Mouse (Mus musculus) lung, embryonic 14.5 days (tissue): ENCODE measurements around the gene Senp3. TPM values are rescaled to one million over a fixed set of nuclear protein-coding genes. Genes with fewer than 3 reads are reported as not detected.

ENCODE experiments used
- ATAC-seq: fragments of 200-750 bp; cut with Nextera tagmentation; 2 replicates; pipeline ENCODE4 v1.8.0; 2017; ENCODE audit warnings: mild to moderate bottlenecking, moderate TSS enrichment, moderate library complexity; ENCODE audit not compliant: insufficient read depth
- DNase-seq: peaks from one replicate; pipeline ENCODE4 v3.0.0-alpha.2; 2015
- H3K27ac ChIP-seq: fragments of 300-500 bp; sonication (generic); 2 replicates; pipeline ENCODE4 v1.5.1; 2014; ENCODE audit warnings: low read depth, mild to moderate bottlenecking, moderate library complexity
- H3K27me3 ChIP-seq: fragments of 300-500 bp; sonication (generic); 2 replicates; pipeline ENCODE4 v1.6.1; 2014; ENCODE audit warnings: low read length, control low read depth; ENCODE audit not compliant: insufficient read depth
- H3K36me3 ChIP-seq: fragments of 300-500 bp; sonication (generic); 2 replicates; pipeline ENCODE4 v1.6.1; 2014; ENCODE audit warnings: control low read depth; ENCODE audit not compliant: insufficient read depth
- H3K4me1 ChIP-seq: fragments of 300-500 bp; sonication (generic); 2 replicates; pipeline ENCODE4 v1.6.1; 2014; ENCODE audit warnings: antibody characterized with exemption, control low read depth; ENCODE audit not compliant: insufficient read depth
- H3K4me2 ChIP-seq: fragments of 300-500 bp; sonication (generic); 2 replicates; pipeline ENCODE4 v1.6.1; 2014; ENCODE audit warnings: mild to moderate bottlenecking
- H3K4me3 ChIP-seq: fragments of 300-500 bp; sonication (generic); 2 replicates; pipeline ENCODE4 v1.5.1; 2014; ENCODE audit warnings: low read depth, low read length
- H3K9ac ChIP-seq: fragments of 300-500 bp; sonication (generic); 2 replicates; pipeline ENCODE4 v1.6.1; 2014
- H3K9me3 ChIP-seq: fragments of 300-500 bp; sonication (generic); 2 replicates; pipeline ENCODE4 v1.6.1; 2016; ENCODE audit warnings: low read depth, low read length, control low read depth
- CTCF ChIP-seq: IDR thresholded peaks from 2 replicates; pipeline ENCODE4 v1.5.1; 2016; ENCODE audit warnings: antibody characterized with exemption, low read depth
- WGBS: fragments of 180-500 bp; shearing (Covaris S2); extraction: QIAGEN DNeasy Blood & Tissue Kit; methylation state at CpG from one replicate; pipeline ENCODE4 v1.1.7; 2014; 5-methylcytosine and 5-hydroxymethylcytosine counted together
- polyA plus RNA-seq: library from polyadenylated mRNA; unstranded; fragments of >200 nt; fragmentation: Nextera tagmentation; extraction: Ambion mirVana; gene quantifications from 2 replicates; pipeline ENCODE4 v1.2.1, GENCODE M21; 2014

Gene Senp3
- polyA plus RNA-seq, 1 experiment from 2014 or later: 95.0 TPM

DNA sequence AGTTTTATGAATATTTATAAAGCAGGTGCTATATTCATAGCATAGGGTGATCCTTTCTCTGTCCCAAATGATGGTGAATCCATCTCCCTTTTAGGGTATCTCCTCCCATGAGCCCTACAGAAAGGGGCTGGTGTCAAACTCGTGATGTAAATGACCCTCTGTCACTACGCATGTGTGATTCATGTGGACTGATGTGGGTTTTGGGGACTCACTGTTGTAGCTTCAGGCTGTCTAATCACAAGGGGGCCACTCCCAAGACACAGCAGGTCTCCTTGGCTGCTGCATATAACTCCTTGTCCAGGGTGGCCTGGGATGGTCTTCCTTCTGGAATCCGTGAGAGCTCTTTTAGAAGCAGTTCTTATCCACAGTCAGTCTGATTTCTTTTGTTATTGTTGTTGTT lies 28.6 kb upstream of the Senp3 start:
- H3K4me3 ChIP-seq: no peak overlapping the region
- 71% methylated on average over 3 of the region's 3 CpGs for WGBS

DNA sequence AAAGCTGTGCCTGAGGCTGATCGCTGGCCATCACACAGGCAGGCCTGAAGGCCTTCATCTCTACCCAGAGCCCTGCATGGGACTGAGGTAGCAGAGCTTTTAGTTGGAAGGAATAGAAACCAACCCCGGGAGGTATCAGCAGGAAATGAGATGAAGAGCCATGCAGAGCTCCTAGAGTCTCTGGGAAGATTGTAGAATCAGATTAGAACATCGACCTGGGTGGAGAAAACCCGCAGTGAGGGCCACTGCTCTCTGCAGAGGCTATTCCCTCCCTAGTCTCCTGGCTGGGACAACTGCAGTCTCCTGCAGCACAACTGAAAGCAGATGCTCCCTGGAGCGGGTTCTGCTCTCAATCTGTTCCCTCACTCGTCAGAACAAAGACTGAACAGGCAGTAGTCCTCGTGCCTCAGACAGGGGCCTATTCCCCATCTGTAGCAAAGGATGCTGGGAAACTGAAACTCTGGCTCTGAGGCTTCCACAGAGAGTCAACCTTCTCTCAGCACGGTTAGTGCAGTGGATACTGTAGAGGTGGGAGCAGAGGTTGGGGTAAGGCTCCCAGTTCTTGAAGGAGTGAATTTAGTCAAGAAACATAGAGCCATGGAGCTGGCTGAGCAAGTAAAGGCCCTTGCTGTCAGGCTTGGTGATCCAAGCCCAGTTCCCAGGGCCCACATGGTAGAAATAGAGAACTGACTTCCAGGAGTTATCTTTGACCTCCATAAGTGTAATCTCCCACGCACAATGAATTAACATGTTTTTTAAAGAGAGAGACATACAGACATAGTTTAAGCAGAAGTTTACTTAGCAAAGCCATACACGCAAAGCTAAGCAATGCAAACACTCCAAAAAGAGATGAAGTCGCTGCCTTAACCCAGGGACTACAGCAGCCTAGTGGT lies 27.9 kb upstream of the Senp3 start:
- no peaks in the 10 kb centered on the region for H3K27me3 ChIP-seq
- H3K4me3 ChIP-seq: no peak overlapping the region
- no peaks in the 10 kb centered on the region for H3K4me1 ChIP-seq
- ATAC-seq (no peak), DNase-seq (no peak)
- TF ChIP-seq CTCF: no peak
- no peak overlapping the region for H3K27ac ChIP-seq
- 42% methylated on average over 11 of the region's 11 CpGs for WGBS
- H3K4me2 ChIP-seq: no peak overlapping the region
- H3K36me3 ChIP-seq: no peaks in the 10 kb centered on the region
- no peaks in the 10 kb centered on the region for H3K9me3 ChIP-seq
- no peak overlapping the region; the same call in 1 of the 2 replicates for H3K9ac ChIP-seq

More for the DNA sequence above, 28.6 kb upstream of the Senp3 start:
- Histone ChIP-seq H3K36me3 (no peaks in the 10 kb centered on the region), H3K27ac (no peak overlapping the region), H3K27me3 (no peaks in the 10 kb centered on the region), H3K9ac (no peak overlapping the region), H3K9me3 (no peaks in the 10 kb centered on the region), H3K4me1 (no peaks in the 10 kb centered on the region), H3K4me2 (no peak overlapping the region)
- DNase-seq (no peak), ATAC-seq (no peak)
- TF ChIP-seq CTCF: no peak

DNA sequence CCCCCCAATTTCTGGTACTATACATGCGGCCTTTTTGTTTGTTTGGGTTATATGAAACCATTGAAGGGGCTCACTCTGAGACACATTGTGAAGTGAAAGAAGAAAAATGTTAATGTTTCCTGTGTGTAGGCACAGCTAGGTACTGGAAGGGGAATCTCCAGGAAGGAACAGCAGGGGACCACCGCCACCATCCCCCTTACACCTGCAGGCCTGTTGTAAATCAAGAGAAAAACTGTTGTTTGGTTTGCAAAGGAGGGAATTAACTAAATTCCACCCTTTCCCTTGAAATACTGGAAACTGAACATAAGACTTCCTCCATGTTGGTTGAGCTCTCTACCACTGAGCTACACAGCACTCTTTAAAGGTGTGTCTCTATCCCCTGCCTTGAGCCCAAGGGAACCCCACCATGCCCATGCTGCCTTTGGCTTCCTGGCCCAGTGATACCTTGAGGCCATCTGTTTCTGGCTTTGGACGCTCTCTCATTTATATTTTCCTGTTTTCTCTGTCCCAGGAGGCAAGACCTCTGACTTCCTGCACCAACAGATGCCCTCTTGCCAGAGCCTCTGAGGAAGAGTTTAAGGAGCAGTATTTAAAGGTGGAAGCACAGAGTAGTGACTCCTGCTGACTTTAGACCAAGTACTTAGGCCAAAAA lies 26.9 kb upstream of the Senp3 start:
- no peak overlapping the region for H3K4me3 ChIP-seq
- 65% methylated on average over 3 of the region's 3 CpGs for WGBS
- H3K4me1 ChIP-seq: no peaks in the 10 kb centered on the region

DNA sequence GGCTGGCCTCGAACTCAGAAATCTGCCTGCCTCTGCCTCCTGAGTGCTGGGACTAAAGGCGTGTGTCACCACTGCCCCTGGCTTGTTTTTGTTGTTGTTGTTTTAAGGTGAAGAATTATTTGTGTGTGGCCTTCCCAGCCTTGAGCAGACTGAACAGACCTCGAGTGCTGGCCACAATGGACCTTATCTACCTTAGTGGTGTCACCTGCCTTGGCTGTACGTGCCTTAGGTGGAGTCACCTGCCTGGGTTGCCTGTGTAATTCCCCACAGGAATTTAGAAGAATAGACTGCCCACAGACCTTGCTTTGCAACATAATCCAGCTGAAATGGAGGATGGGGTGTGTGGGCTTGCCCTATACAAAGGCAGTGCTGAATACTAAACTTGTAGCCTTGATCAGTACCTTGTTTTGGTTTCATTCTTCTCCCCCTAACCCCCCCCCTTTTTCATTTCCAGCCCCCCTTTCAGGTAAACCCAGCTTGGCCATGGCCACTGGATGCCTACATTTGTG lies 26.0 kb upstream of the Senp3 start:
- Histone ChIP-seq H3K36me3 (no peaks in the 10 kb centered on the region), H3K4me3 (no peak overlapping the region), H3K27ac (no peak overlapping the region), H3K4me2 (no peak overlapping the region), H3K9me3 (no peaks in the 10 kb centered on the region), H3K9ac (no peak overlapping the region), H3K4me1 (no peaks in the 10 kb centered on the region), H3K27me3 (no peaks in the 10 kb centered on the region)
- ATAC-seq (no peak), DNase-seq (no peak)
- TF ChIP-seq CTCF: no peak
- 80% methylated on average over 4 of the region's 4 CpGs for WGBS

More for the DNA sequence above, 26.9 kb upstream of the Senp3 start:
- no peaks in the 10 kb centered on the region for H3K36me3 ChIP-seq
- TF ChIP-seq CTCF: no peak
- no peaks in the 10 kb centered on the region for H3K9me3 ChIP-seq
- DNase-seq (no peak), ATAC-seq (no peak)
- no peaks in the 10 kb centered on the region for H3K27me3 ChIP-seq
- no peak overlapping the region for H3K27ac ChIP-seq
- H3K4me2 ChIP-seq: no peak overlapping the region
- H3K9ac ChIP-seq: no peak overlapping the region

DNA sequence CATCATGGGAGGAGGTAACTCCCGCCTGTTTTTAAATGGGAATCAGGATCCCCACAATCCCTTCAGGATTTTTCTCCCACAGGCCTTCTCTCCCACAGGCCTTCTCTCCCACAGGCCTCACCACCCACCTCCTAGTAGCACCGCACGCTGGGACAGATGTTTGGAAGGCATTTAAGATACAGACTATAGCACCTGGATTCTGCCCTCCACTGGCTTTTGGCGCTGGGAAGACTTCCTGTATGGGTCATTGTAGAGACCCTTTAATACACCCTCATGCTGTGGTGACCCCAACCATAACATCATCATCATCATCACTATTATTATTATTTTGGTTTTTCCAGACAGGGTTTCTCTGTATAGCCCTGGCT lies 25.6 kb upstream of the Senp3 start:
- no peaks in the 10 kb centered on the region for H3K36me3 ChIP-seq
- no peak overlapping the region for H3K27ac ChIP-seq
- H3K4me2 ChIP-seq: no peak overlapping the region
- H3K4me1 ChIP-seq: no peaks in the 10 kb centered on the region
- no peak overlapping the region for H3K9ac ChIP-seq
- ATAC-seq (no peak), DNase-seq (no peak)
- H3K9me3 ChIP-seq: no peaks in the 10 kb centered on the region
- no peaks in the 10 kb centered on the region for H3K27me3 ChIP-seq
- WGBS: 76% methylated on average over 4 of the region's 4 CpGs
- TF ChIP-seq CTCF: no peak
- no peak overlapping the region for H3K4me3 ChIP-seq

DNA sequence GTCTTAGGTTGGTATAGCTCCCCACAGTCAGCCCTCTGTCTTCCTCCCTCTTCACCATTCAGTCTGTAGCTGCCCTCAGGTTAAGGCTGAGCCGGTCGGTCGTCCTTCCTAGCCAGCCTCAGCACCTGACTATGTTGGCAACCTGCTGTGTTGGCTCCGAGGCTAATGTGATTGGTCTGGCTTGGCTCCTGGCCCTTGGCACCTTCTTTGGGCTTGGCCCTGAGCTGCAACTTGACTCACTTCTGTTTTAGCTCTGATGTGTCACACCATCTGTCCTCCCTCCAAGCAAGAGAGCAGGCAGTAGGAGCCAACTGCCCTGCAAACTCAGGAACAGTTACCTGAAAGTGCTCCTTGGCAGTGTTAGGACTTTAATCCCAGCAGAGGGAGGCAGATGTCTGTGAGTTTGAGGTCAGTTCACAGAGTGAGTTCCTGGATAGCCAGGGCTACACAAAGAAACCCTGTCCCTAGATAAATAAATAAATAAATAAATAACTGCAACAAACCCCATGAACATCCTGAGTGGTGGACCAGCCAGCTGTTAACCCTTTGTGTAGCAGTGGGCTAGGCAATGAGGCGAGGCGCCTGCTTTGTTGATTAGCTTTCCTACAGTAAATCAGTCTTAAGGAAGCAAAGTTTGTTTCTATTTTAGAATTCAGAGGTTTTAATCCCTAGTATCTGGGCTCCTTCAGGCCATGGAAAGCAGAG lies 25.0 kb upstream of the Senp3 start:
- H3K4me1 ChIP-seq: no peaks in the 10 kb centered on the region
- no peak overlapping the region for H3K27ac ChIP-seq
- no peak overlapping the region for H3K4me2 ChIP-seq
- no peaks in the 10 kb centered on the region for H3K36me3 ChIP-seq
- H3K4me3 ChIP-seq: no peak overlapping the region
- H3K27me3 ChIP-seq: no peaks in the 10 kb centered on the region
- no peak overlapping the region for H3K9ac ChIP-seq
- 47% methylated on average over 6 of the region's 6 CpGs for WGBS
- no peak for ATAC-seq
- no peak for DNase-seq
- TF ChIP-seq CTCF: no peak
- no peaks in the 10 kb centered on the region for H3K9me3 ChIP-seq

DNA sequence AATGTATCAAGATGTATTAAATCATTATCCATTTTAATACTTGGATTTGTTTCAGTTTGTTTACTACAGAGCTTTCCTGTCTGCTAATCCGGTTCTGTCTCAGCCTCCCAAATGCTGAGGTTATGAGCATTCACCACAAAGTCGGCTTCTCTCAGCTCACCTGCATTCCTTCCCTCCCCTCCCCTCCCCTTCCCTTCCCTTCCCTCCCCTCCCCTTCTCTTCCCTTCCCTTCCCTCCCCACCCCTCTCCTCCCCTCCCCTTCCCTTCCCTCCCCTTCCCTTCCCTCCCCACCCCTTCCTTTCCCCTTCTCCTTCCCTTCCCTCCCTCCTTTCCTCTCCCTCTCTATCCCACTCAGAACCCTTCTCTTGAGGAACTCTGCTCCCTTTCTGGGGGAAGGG lies 22.7 kb upstream of the Senp3 start:
- Histone ChIP-seq H3K27me3 (no peaks in the 10 kb centered on the region), H3K4me3 (no peak overlapping the region), H3K36me3 (no peaks in the 10 kb centered on the region), H3K4me2 (no peak overlapping the region), H3K9me3 (no peaks in the 10 kb centered on the region), H3K4me1 (no peaks in the 10 kb centered on the region), H3K9ac (no peak overlapping the region), H3K27ac (no peak overlapping the region)
- ATAC-seq (no peak), DNase-seq (no peak)
- TF ChIP-seq CTCF: no peak
- WGBS: 22% methylated on average over 2 of the region's 2 CpGs
